Mouse (Mus musculus): ENCODE results near the gene Ncaph. TPM values are rescaled to one million over a fixed set of nuclear protein-coding genes. Genes with fewer than 3 reads are reported as not detected.
"Not testable (repeated sequence)": the region's sequence is repeated elsewhere in the genome, so short reads cannot be mapped to it uniquely, and the experiment has no call there.

Gene Ncaph
- polyA plus RNA-seq, 1 experiment: 90.3 TPM

GRCm38 (mm10) chr2:127080591-127081218 is 53.0 kb downstream of the Ncaph start:
- Histone ChIP-seq H3K4me3 (ENCODE audit: low read depth, low read length) (no peak overlapping the region), H3K27me3 (ENCODE audit: control insufficient read depth, insufficient read depth, low read length, poor library complexity, severe bottlenecking) (no peaks in the 10 kb centered on the region), H3K27ac (ENCODE audit: insufficient read depth, low read length) (no peak overlapping the region), H3K4me1 (ENCODE audit: control insufficient read depth, insufficient read depth, low read length) (no peaks in the 10 kb centered on the region), H3K36me3 (ENCODE audit: control insufficient read depth, insufficient read depth, low read length, poor library complexity, severe bottlenecking) (no peaks in the 10 kb centered on the region), H3K9me3 (replicated peaks; ENCODE audit: control insufficient read depth, insufficient read depth, low read length, poor library complexity, severe bottlenecking) (no peaks in the 10 kb centered on the region), H3K9ac (ENCODE audit: low read depth, poor library complexity, severe bottlenecking) (no peak overlapping the region)
- TF ChIP-seq CTCF (IDR thresholded peaks at IDR 0.05; ENCODE audit: low read depth, low read length): no peak
- TF ChIP-seq POLR2A (IDR thresholded peaks at IDR 0.05; ENCODE audit: insufficient read depth, low read length): no peak
- no peak for TF ChIP-seq EP300 (IDR thresholded peaks at IDR 0.05; ENCODE audit: insufficient read depth, low read depth, low read length)

GRCm38 (mm10) chr2:127079881-127080590 is 53.7 kb downstream of the Ncaph start:
- Histone ChIP-seq H3K27me3 (ENCODE audit: control insufficient read depth, insufficient read depth, low read length, poor library complexity, severe bottlenecking) (no peaks in the 10 kb centered on the region), H3K36me3 (ENCODE audit: control insufficient read depth, insufficient read depth, low read length, poor library complexity, severe bottlenecking) (no peaks in the 10 kb centered on the region), H3K9me3 (replicated peaks; ENCODE audit: control insufficient read depth, insufficient read depth, low read length, poor library complexity, severe bottlenecking) (no peaks in the 10 kb centered on the region), H3K27ac (ENCODE audit: insufficient read depth, low read length) (no peak overlapping the region), H3K4me1 (ENCODE audit: control insufficient read depth, insufficient read depth, low read length) (no peaks in the 10 kb centered on the region), H3K9ac (ENCODE audit: low read depth, poor library complexity, severe bottlenecking) (no peak overlapping the region), H3K4me3 (ENCODE audit: low read depth, low read length) (no peak overlapping the region)
- no peak for TF ChIP-seq CTCF (IDR thresholded peaks at IDR 0.05; ENCODE audit: low read depth, low read length)
- no peak for TF ChIP-seq POLR2A (IDR thresholded peaks at IDR 0.05; ENCODE audit: insufficient read depth, low read length)
- no peak for TF ChIP-seq EP300 (IDR thresholded peaks at IDR 0.05; ENCODE audit: insufficient read depth, low read depth, low read length)

- not testable (repeated sequence) for H3K4me3 ChIP-seq (ENCODE audit: low read depth, low read length); H3K9me3 ChIP-seq (replicated peaks; ENCODE audit: control insufficient read depth, insufficient read depth, low read length, poor library complexity, severe bottlenecking); H3K9ac ChIP-seq (ENCODE audit: low read depth, poor library complexity, severe bottlenecking); H3K4me1 ChIP-seq (ENCODE audit: control insufficient read depth, insufficient read depth, low read length); H3K27ac ChIP-seq (ENCODE audit: insufficient read depth, low read length); H3K27me3 ChIP-seq (ENCODE audit: control insufficient read depth, insufficient read depth, low read length, poor library complexity, severe bottlenecking); H3K36me3 ChIP-seq (ENCODE audit: control insufficient read depth, insufficient read depth, low read length, poor library complexity, severe bottlenecking)
These were observed 54.7 kb downstream of the Ncaph start for GRCm38 (mm10) chr2:127079066-127079465.

- Histone ChIP-seq H3K27ac (ENCODE audit: insufficient read depth, low read length) (no peak overlapping the region), H3K9me3 (replicated peaks; ENCODE audit: control insufficient read depth, insufficient read depth, low read length, poor library complexity, severe bottlenecking) (no peaks in the 10 kb centered on the region), H3K4me3 (ENCODE audit: low read depth, low read length) (peak overlapping the region; percentile 40), H3K9ac (ENCODE audit: low read depth, poor library complexity, severe bottlenecking) (no peak overlapping the region), H3K36me3 (ENCODE audit: control insufficient read depth, insufficient read depth, low read length, poor library complexity, severe bottlenecking) (no peaks in the 10 kb centered on the region), H3K27me3 (ENCODE audit: control insufficient read depth, insufficient read depth, low read length, poor library complexity, severe bottlenecking) (no peaks in the 10 kb centered on the region), H3K4me1 (ENCODE audit: control insufficient read depth, insufficient read depth, low read length) (no peaks in the 10 kb centered on the region)
- TF ChIP-seq CTCF (IDR thresholded peaks at IDR 0.05; ENCODE audit: low read depth, low read length) (no peak), EP300 (IDR thresholded peaks at IDR 0.05; ENCODE audit: insufficient read depth, low read depth, low read length) (no peak), POLR2A (IDR thresholded peaks at IDR 0.05; ENCODE audit: insufficient read depth, low read length) (no peak)
These were observed 56.1 kb downstream of the Ncaph start for GRCm38 (mm10) chr2:127077611-127078010.

GRCm38 (mm10) chr2:127074116-127074515 is 59.6 kb downstream of the Ncaph start:
- TF ChIP-seq CTCF (IDR thresholded peaks at IDR 0.05; ENCODE audit: low read depth, low read length): no peak
- TF ChIP-seq EP300 (IDR thresholded peaks at IDR 0.05; ENCODE audit: insufficient read depth, low read depth, low read length): no peak
- TF ChIP-seq POLR2A (IDR thresholded peaks at IDR 0.05; ENCODE audit: insufficient read depth, low read length): no peak
- H3K9me3 ChIP-seq (replicated peaks; ENCODE audit: control insufficient read depth, insufficient read depth, low read length, poor library complexity, severe bottlenecking): no peaks in the 10 kb centered on the region
- no peak overlapping the region for H3K27ac ChIP-seq (ENCODE audit: insufficient read depth, low read length)
- no peaks in the 10 kb centered on the region for H3K36me3 ChIP-seq (ENCODE audit: control insufficient read depth, insufficient read depth, low read length, poor library complexity, severe bottlenecking)
- no peaks in the 10 kb centered on the region for H3K27me3 ChIP-seq (ENCODE audit: control insufficient read depth, insufficient read depth, low read length, poor library complexity, severe bottlenecking)
- no peak overlapping the region for H3K4me3 ChIP-seq (ENCODE audit: low read depth, low read length)
- no peaks in the 10 kb centered on the region for H3K4me1 ChIP-seq (ENCODE audit: control insufficient read depth, insufficient read depth, low read length)
- H3K9ac ChIP-seq (ENCODE audit: low read depth, poor library complexity, severe bottlenecking): no peak overlapping the region

- no peak overlapping the region for H3K27ac ChIP-seq (ENCODE audit: insufficient read depth, low read length)
- no peaks in the 10 kb centered on the region; the same call in 1 of the 2 replicates for H3K36me3 ChIP-seq (ENCODE audit: control insufficient read depth, insufficient read depth, low read length, poor library complexity, severe bottlenecking)
- H3K9me3 ChIP-seq (replicated peaks; ENCODE audit: control insufficient read depth, insufficient read depth, low read length, poor library complexity, severe bottlenecking): no peaks in the 10 kb centered on the region
- H3K4me3 ChIP-seq (ENCODE audit: low read depth, low read length): peak overlapping the region; percentile 51
- H3K4me1 ChIP-seq (ENCODE audit: control insufficient read depth, insufficient read depth, low read length): no peaks in the 10 kb centered on the region
- H3K27me3 ChIP-seq (ENCODE audit: control insufficient read depth, insufficient read depth, low read length, poor library complexity, severe bottlenecking): no peaks in the 10 kb centered on the region
- TF ChIP-seq POLR2A (IDR thresholded peaks at IDR 0.05; ENCODE audit: insufficient read depth, low read length) (no peak), EP300 (IDR thresholded peaks at IDR 0.05; ENCODE audit: insufficient read depth, low read depth, low read length) (no peak), CTCF (IDR thresholded peaks at IDR 0.05; ENCODE audit: low read depth, low read length) (no peak)
- peak overlapping the region; percentile 90 for H3K9ac ChIP-seq (ENCODE audit: low read depth, poor library complexity, severe bottlenecking)
These were observed 62.9 kb downstream of the Ncaph start for GRCm38 (mm10) chr2:127070879-127071278.
